Mouse (Mus musculus): ENCODE measurements around the gene Tmem43. TPM values are rescaled to one million over a fixed set of nuclear protein-coding genes. Genes with fewer than 3 reads are reported as not detected.
A peak's percentile ranks its signal among the peaks of the same experiment; 100 is the strongest.
"Not testable (repeated sequence)": the region's sequence is repeated elsewhere in the genome, so short reads cannot be mapped to it uniquely, and the experiment has no call there.

Gene Tmem43
- polyA plus RNA-seq, 1 experiment from 2014 or later: 72.0 TPM

- H3K9me3 ChIP-seq (replicated peaks); H3K27me3 ChIP-seq (ENCODE audit: low read depth, poor library complexity, severe bottlenecking); DNase-seq (ENCODE audit: low spot score); H3K27ac ChIP-seq (replicated peaks): not testable (repeated sequence)
- WGBS: 92% methylated on average over 3 of the region's 3 CpGs
- Histone ChIP-seq H3K4me1 (peaks cover 37% of the 10 kb centered on the region), H3K36me3 (peaks cover 54% of the 10 kb centered on the region), H3K4me3 (peak overlapping the region; percentile 90; the same call in 1 of the 2 replicates)
Observed at GRCm38 (mm10) chr6:91471427-91471826, 2.1 kb upstream of the Tmem43 start.

GRCm38 (mm10) chr6:91472319-91472718 lies 1.2 kb upstream of the Tmem43 start:
- peaks cover 54% of the 10 kb centered on the region for H3K36me3 ChIP-seq
- WGBS: 34% methylated on average over 6 of the region's 6 CpGs
- peak overlapping the region; percentile 88 for H3K27ac ChIP-seq (replicated peaks)
- H3K9me3 ChIP-seq (replicated peaks): no peaks in the 10 kb centered on the region
- peak; percentile 22 for DNase-seq (ENCODE audit: low spot score)
- peaks cover 41% of the 10 kb centered on the region for H3K4me1 ChIP-seq
- peak overlapping the region; percentile 90 for H3K4me3 ChIP-seq
- H3K27me3 ChIP-seq (ENCODE audit: low read depth, poor library complexity, severe bottlenecking): no peaks in the 10 kb centered on the region

GRCm38 (mm10) chr6:91473805-91474440 lies 420 bp downstream of the Tmem43 start:
- DNase-seq (ENCODE audit: low spot score): no peak
- Histone ChIP-seq H3K36me3 (peaks cover 55% of the 10 kb centered on the region), H3K27me3 (ENCODE audit: low read depth, poor library complexity, severe bottlenecking) (no peaks in the 10 kb centered on the region), H3K27ac (replicated peaks) (peak overlapping the region; percentile 88), H3K4me3 (peak overlapping the region; percentile 90), H3K4me1 (peaks cover 41% of the 10 kb centered on the region), H3K9me3 (replicated peaks) (no peaks in the 10 kb centered on the region)
- WGBS: under 1% methylated on average over 27 of the region's 27 CpGs

GRCm38 (mm10) chr6:91474441-91475190 lies 1.1 kb downstream of the Tmem43 start:
- H3K27ac ChIP-seq (replicated peaks): peak overlapping the region; percentile 88
- H3K9me3 ChIP-seq (replicated peaks): no peaks in the 10 kb centered on the region
- WGBS: 66% methylated on average over 9 of the region's 9 CpGs
- H3K4me1 ChIP-seq: peaks cover 41% of the 10 kb centered on the region
- no peak for DNase-seq (ENCODE audit: low spot score)
- peaks cover 57% of the 10 kb centered on the region for H3K36me3 ChIP-seq
- peak overlapping the region; percentile 90 for H3K4me3 ChIP-seq
- no peaks in the 10 kb centered on the region for H3K27me3 ChIP-seq (ENCODE audit: low read depth, poor library complexity, severe bottlenecking)

- Histone ChIP-seq H3K27ac (replicated peaks) (no peak overlapping the region), H3K27me3 (ENCODE audit: low read depth, poor library complexity, severe bottlenecking) (no peaks in the 10 kb centered on the region), H3K9me3 (replicated peaks) (no peaks in the 10 kb centered on the region), H3K4me1 (peaks cover 40% of the 10 kb centered on the region), H3K4me3 (no peak overlapping the region), H3K36me3 (peaks cover 64% of the 10 kb centered on the region)
- DNase-seq (ENCODE audit: low spot score): no peak
- 98% methylated on average over 2 of the region's 2 CpGs for WGBS
Observed at GRCm38 (mm10) chr6:91476541-91476940, 3.0 kb downstream of the Tmem43 start.

- no peaks in the 10 kb centered on the region for H3K4me1 ChIP-seq
- no peak overlapping the region for H3K27ac ChIP-seq (replicated peaks)
- no peaks in the 10 kb centered on the region for H3K9me3 ChIP-seq (replicated peaks)
- peaks cover 100% of the 10 kb centered on the region for H3K36me3 ChIP-seq
- 95% methylated on average over 2 of the region's 2 CpGs for WGBS
- H3K27me3 ChIP-seq (ENCODE audit: low read depth, poor library complexity, severe bottlenecking): no peaks in the 10 kb centered on the region
- DNase-seq (ENCODE audit: low spot score): no peak
- no peak overlapping the region for H3K4me3 ChIP-seq
Observed at GRCm38 (mm10) chr6:91483371-91483770, 9.9 kb downstream of the Tmem43 start.

- Histone ChIP-seq H3K4me3 (no peak overlapping the region), H3K9me3 (replicated peaks) (no peaks in the 10 kb centered on the region), H3K27ac (replicated peaks) (no peak overlapping the region), H3K36me3 (peaks cover 100% of the 10 kb centered on the region), H3K27me3 (ENCODE audit: low read depth, poor library complexity, severe bottlenecking) (no peaks in the 10 kb centered on the region), H3K4me1 (no peaks in the 10 kb centered on the region)
- no peak for DNase-seq (ENCODE audit: low spot score)
- 93% methylated on average over 15 of the region's 15 CpGs for WGBS
Observed at GRCm38 (mm10) chr6:91486736-91487453, 13.4 kb downstream of the Tmem43 start.

GRCm38 (mm10) chr6:91488496-91489212 lies 15.2 kb downstream of the Tmem43 start:
- Histone ChIP-seq H3K27ac (replicated peaks) (no peak overlapping the region), H3K36me3 (peaks cover 98% of the 10 kb centered on the region), H3K27me3 (ENCODE audit: low read depth, poor library complexity, severe bottlenecking) (no peaks in the 10 kb centered on the region), H3K4me1 (peaks cover 5% of the 10 kb centered on the region; the same call in 1 of the 2 replicates), H3K9me3 (replicated peaks) (no peaks in the 10 kb centered on the region), H3K4me3 (no peak overlapping the region)
- DNase-seq (ENCODE audit: low spot score): no peak
- WGBS: 88% methylated on average over 9 of the region's 9 CpGs

GRCm38 (mm10) chr6:91489872-91490271 lies 16.4 kb downstream of the Tmem43 start:
- Histone ChIP-seq H3K4me1 (peaks cover 5% of the 10 kb centered on the region; the same call in 1 of the 2 replicates), H3K36me3 (peaks cover 96% of the 10 kb centered on the region), H3K4me3 (no peak overlapping the region), H3K27ac (replicated peaks) (no peak overlapping the region), H3K27me3 (ENCODE audit: low read depth, poor library complexity, severe bottlenecking) (no peaks in the 10 kb centered on the region), H3K9me3 (replicated peaks) (no peaks in the 10 kb centered on the region)
- 90% methylated on average over 10 of the region's 10 CpGs for WGBS
- DNase-seq (ENCODE audit: low spot score): no peak

- DNase-seq (ENCODE audit: low spot score): no peak
- H3K4me3 ChIP-seq: no peak overlapping the region
- peaks cover 5% of the 10 kb centered on the region; the same call in 1 of the 2 replicates for H3K4me1 ChIP-seq
- H3K27ac ChIP-seq (replicated peaks): no peak overlapping the region
- peaks cover 96% of the 10 kb centered on the region for H3K36me3 ChIP-seq
- H3K9me3 ChIP-seq (replicated peaks): no peaks in the 10 kb centered on the region
- H3K27me3 ChIP-seq (ENCODE audit: low read depth, poor library complexity, severe bottlenecking): no peaks in the 10 kb centered on the region
- 70% methylated on average over 6 of the region's 6 CpGs for WGBS
Observed at GRCm38 (mm10) chr6:91491004-91491403, 17.5 kb downstream of the Tmem43 start.

- Histone ChIP-seq H3K36me3 (peaks cover 96% of the 10 kb centered on the region), H3K9me3 (replicated peaks) (no peaks in the 10 kb centered on the region), H3K4me3 (no peak overlapping the region), H3K27me3 (ENCODE audit: low read depth, poor library complexity, severe bottlenecking) (no peaks in the 10 kb centered on the region), H3K4me1 (peaks cover 5% of the 10 kb centered on the region; the same call in 1 of the 2 replicates), H3K27ac (replicated peaks) (no peak overlapping the region)
- 92% methylated on average over 10 of the region's 10 CpGs for WGBS
- DNase-seq (ENCODE audit: low spot score): no peak
Observed at GRCm38 (mm10) chr6:91493053-91493452, 19.6 kb downstream of the Tmem43 start.

GRCm38 (mm10) chr6:91494526-91494925 lies 21.0 kb downstream of the Tmem43 start:
- Histone ChIP-seq H3K4me3 (no peak overlapping the region), H3K9me3 (replicated peaks) (no peaks in the 10 kb centered on the region), H3K27me3 (ENCODE audit: low read depth, poor library complexity, severe bottlenecking) (no peaks in the 10 kb centered on the region), H3K4me1 (peaks cover 5% of the 10 kb centered on the region; the same call in 1 of the 2 replicates), H3K27ac (replicated peaks) (no peak overlapping the region), H3K36me3 (peaks cover 96% of the 10 kb centered on the region)
- DNase-seq (ENCODE audit: low spot score): no peak
- WGBS: 89% methylated on average over 8 of the region's 8 CpGs
